Mouse (Mus musculus) cortical plate, adult 2 months (tissue): ENCODE results near the gene Zfp804a. TPM values are rescaled to one million over a fixed set of nuclear protein-coding genes. Genes with fewer than 3 reads are reported as not detected.

Experiments used
- H3K27ac ChIP-seq: fragments of 200-500 bp; 2 replicates; pipeline ENCODE4 v1.5.1; 2012; ENCODE audit warnings: low read length, control low read depth, inconsistent platforms; ENCODE audit not compliant: insufficient read depth
- H3K4me1 ChIP-seq: fragments of 200-500 bp; 2 replicates; pipeline ENCODE4 v1.6.1; 2011; ENCODE audit warnings: low read length; ENCODE audit not compliant: control insufficient read depth, insufficient read depth
- H3K4me3 ChIP-seq: fragments of 200-500 bp; 2 replicates; pipeline ENCODE4 v1.5.1; 2011; ENCODE audit warnings: mild to moderate bottlenecking, low read length, control low read depth; ENCODE audit not compliant: insufficient read depth
- CTCF ChIP-seq: fragments of 200-500 bp; IDR thresholded peaks from 2 replicates; pipeline ENCODE4 v1.5.1; 2011; ENCODE audit warnings: mild to moderate bottlenecking, control low read depth, low read length; ENCODE audit not compliant: insufficient read depth; ENCODE audit errors: extremely low read depth
- POLR2A ChIP-seq: fragments of 200-500 bp; IDR thresholded peaks from 2 replicates; pipeline ENCODE4 v1.6.1; 2011; ENCODE audit warnings: mild to moderate bottlenecking, low read length, control low read depth; ENCODE audit not compliant: insufficient read depth; ENCODE audit errors: extremely low read depth
- polyA plus RNA-seq: library from polyadenylated mRNA; depleted of rRNA; stranded (reverse); fragments of >200 nt; gene quantifications from 2 replicates; pipeline ENCODE4 v1.2.3, GENCODE M21; 2012

Gene Zfp804a
- polyA plus RNA-seq, 1 experiment = 7.2 TPM

- H3K27ac ChIP-seq = no peak overlapping the region
- H3K4me3 ChIP-seq = no peak overlapping the region
- H3K4me1 ChIP-seq = no peaks in the 10 kb centered on the region
- TF ChIP-seq POLR2A = no peak
- TF ChIP-seq CTCF = no peak
These were observed 194.0 kb downstream of the Zfp804a start for GRCm38 (mm10) chr2:82246902-82247522.

- H3K27ac ChIP-seq = no peak overlapping the region
- TF ChIP-seq POLR2A (no peak), CTCF (no peak)
- no peaks in the 10 kb centered on the region for H3K4me1 ChIP-seq
- H3K4me3 ChIP-seq = no peak overlapping the region
These were observed 200.4 kb downstream of the Zfp804a start for GRCm38 (mm10) chr2:82253382-82253781.

GRCm38 (mm10) chr2:82282591-82283269, 229.7 kb downstream of the Zfp804a start:
- TF ChIP-seq CTCF (no peak), POLR2A (no peak)

DNA sequence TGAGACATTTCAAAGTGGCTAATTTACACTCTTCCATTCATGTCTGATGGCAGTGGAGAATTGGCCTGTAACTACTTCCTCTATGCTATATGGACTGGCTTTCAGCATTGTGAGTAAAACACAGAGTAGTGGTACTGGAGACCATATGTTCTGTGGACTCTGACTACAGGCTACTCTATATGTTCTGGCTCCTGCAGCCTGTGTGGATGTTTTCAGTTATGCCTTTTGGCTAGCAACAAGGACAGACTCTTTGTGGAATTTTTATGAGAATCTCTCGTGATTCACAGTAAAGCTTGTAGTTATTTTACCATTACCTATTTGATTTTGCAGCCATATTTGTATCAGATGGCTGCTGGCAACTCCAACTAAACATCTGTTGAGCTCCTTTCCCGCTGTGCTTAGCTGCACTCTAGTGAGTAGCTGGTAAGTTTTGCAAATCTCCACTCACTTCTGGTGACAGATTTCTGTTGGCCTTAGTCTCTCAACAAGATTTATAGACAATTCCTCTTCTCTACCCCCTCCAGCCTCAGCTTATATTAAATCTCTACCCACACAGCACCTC, 242.0 kb downstream of the Zfp804a start:
- Histone ChIP-seq H3K27ac (no peak overlapping the region), H3K4me1 (no peaks in the 10 kb centered on the region), H3K4me3 (no peak overlapping the region)
- TF ChIP-seq POLR2A (no peak), CTCF (no peak)

More at GRCm38 (mm10) chr2:82282591-82283269, 229.7 kb downstream of the Zfp804a start:
- no peak overlapping the region for H3K4me3 ChIP-seq
- H3K4me1 ChIP-seq = no peaks in the 10 kb centered on the region
- no peak overlapping the region for H3K27ac ChIP-seq
